Mouse (Mus musculus) layer of hippocampus, adult 2 months (tissue): ENCODE measurements around the gene Setd3. TPM values are rescaled to one million over a fixed set of nuclear protein-coding genes. Genes with fewer than 3 reads are reported as not detected.

Experiments used
- DNase-seq, 2 experiments: peaks; one replicate each; pipeline ENCODE4 v3.0.0; 2022; ENCODE audit warnings: low spot score in 2 of 2
- H3K27ac ChIP-seq: fragments of 200-600 bp; 2 replicates; pipeline ENCODE4 v1.8.1; 2022
- H3K4me3 ChIP-seq: fragments of 200-600 bp; 2 replicates; pipeline ENCODE4 v1.8.1; 2022; ENCODE audit warnings: mild to moderate bottlenecking
- CTCF ChIP-seq: fragments of 200-600 bp; conservative IDR thresholded peaks from 2 replicates; pipeline ENCODE4 v1.8.1; 2022; ENCODE audit warnings: antibody characterized with exemption, mild to moderate bottlenecking, moderate library complexity
- total RNA-seq, 2 experiments: library from RNA; stranded (reverse); gene quantifications; 2 replicates each; pipeline ENCODE4 v1.2.3; 2021

Setd3 gene
- total RNA-seq, 2 experiments from 2014 or later: 148 to 154 TPM

DNA sequence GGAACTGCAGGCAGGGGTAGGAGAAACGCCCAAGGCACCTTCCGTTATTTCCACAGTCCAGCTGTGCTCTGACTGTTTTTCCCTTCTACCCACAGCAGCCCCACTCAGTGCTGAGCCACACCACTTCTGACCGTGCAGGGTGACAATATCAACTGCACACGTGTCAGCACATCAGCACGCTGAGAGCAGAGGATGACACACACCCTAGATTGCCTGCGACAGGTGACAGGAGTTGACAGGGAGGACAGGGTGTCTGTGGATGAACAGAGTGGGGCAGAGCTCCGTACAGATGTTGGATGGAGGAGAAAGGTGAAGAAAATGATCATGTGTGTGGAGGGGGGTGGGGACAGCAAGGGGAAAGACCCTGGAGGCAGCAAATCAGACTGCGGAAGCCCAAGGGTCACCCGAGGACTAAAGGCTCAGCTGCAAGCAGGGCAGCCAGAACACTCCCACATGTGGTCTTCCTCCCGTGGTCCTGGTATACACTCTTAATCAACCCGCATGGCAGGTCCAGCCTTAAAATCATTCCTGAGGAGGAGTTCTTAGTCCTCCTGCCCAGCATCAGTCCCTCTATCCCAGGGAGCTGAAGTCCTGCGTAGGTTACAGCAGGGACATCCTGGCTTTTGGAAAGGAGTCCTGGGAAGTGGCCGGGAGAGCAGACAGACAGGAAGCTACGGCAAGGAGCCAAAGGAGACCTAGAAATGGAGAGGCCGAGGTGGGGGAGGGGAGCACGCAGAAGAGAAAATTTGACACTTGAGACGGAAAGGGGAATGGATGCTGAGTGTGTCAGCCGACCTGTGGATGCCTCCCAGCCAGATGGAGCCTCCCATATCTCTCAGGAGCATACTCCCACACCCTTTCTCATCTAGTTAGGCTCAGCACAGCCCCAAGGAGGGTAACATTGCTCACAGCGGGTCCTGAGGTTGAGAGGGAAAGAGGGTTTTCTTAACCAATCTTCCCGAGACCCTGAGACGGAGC is 108.1 kb downstream of the Setd3 start:
- Histone ChIP-seq H3K4me3 (no peak overlapping the region), H3K27ac (peak overlapping the region; percentile 81)
- no peak for DNase-seq
- no peak for TF ChIP-seq CTCF

DNA sequence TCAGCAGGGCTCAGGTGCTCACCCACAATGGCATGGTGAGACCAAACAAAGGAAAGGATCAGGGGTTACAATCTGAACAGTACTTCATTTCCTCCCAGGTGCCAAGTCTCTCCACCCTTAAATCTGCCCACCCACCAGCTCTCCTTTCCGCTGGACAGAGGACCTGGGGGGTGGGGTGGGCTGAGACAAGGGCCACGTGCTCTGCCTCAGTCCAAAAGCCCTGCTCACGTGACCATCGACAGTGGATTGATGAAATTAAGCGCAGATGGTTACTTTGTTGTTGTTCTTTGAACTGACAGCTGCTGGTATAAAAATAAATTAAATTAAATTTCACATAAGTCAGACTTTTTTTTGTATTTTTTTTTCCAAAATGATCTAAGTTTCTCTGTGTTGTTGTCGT is 109.6 kb downstream of the Setd3 start:
- TF ChIP-seq CTCF: no peak
- Histone ChIP-seq H3K4me3 (no peak overlapping the region), H3K27ac (peak overlapping the region; percentile 81)
- DNase-seq: peak in 1 of 2 experiments; percentile 37

DNA sequence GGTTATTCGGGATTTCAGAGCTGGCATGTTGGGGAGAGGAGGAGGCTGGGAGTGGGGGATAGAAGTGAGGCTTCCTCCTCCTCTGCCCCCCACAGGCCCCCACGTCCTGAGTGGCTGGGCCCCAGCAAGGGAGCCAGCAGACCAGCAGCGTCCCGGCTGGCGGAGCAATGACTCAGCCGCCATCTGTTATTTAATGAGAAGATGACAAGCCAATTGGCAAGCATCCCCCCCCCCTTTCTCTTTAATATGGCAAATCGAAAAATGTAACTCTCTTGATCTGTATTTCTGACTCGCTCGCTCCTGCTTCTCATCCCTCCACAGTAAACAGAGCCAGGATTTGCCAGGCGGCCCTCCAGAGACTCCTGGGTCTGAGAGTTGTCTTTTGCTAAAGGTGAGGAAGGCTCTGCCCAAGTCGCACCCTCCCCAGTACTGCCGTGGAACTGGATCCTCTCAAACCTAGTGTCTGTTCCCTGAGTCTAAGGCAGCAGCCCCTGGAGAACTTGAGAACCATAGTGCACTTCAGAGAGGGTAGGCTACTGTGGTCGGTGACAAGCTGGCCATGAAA is 111.2 kb downstream of the Setd3 start:
- peak overlapping the region; percentile 88 for H3K27ac ChIP-seq
- no peak for TF ChIP-seq CTCF
- H3K4me3 ChIP-seq: no peak overlapping the region
- peak; percentile 53 to 63 for DNase-seq

DNA sequence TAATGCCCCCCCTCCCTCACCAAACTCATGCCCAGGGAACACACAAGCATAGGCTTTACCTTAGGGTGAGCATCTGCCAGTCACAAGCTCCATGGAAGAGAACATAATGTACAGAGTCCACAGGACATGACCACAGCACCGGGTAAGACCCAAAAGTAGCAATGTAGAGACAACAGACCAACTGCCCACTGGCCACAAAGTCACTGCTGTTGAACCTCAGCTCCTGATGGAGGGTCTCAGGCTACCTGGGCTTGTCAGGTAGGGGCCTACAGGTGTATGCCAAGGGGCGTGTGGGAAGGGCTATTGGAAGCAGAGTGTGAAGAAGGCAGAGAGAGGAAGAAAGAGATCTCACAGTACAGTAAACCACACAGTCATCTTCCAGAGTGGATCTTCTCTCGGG is 111.9 kb downstream of the Setd3 start:
- TF ChIP-seq CTCF: no peak
- H3K27ac ChIP-seq: peak overlapping the region; percentile 88

DNA sequence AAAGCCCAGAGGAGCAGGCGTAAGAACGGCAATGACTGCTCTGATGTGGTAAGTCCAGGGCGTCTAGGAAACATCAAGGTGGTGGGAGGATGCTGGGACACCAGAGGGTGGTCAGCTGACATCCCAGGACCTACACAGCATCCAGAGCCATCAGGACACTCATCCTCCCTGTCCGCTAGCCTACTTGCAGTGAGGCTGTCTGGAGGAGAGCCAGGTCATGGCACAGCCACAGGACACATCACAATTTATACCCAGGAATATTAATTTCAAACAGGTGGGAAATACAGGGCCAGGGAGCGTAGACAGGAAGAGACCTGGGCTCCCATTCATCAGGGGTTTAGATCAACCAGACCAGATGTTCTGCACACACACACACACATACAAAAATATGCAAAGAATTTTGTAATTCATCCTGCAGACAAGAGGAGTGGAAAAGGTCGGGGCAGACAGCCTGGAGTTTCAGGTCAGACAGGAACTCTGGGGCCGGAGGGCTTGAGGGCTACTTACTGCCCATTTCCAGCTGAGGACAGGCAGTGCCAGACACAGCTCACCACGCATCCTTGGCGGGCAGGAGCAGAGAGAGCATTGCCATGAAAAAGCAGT is 114.6 kb downstream of the Setd3 start:
- no peak for TF ChIP-seq CTCF
- Histone ChIP-seq H3K27ac (no peak overlapping the region), H3K4me3 (no peak overlapping the region)
- no peak for DNase-seq

More for the DNA sequence above, 111.9 kb downstream of the Setd3 start:
- DNase-seq: no peak
- no peak overlapping the region for H3K4me3 ChIP-seq

DNA sequence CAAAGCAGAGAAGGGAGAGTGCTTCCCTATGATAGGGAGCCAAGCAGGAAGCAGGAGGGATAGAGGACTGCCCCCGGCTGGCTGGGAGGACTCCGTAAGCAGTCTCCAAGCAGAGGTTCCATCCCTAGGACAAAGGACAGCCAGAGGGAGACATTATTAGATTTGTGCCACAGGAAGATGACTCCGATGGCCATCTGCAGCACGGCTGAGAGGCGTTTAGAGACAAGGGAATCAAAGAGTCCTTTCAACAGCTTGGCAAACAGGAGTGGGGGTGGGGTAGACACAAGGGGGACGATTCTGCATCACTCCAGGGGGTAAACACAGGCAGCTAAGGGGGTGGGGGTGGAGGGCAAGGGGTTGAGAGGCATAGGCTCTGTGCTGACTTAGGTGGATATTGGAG is 115.1 kb downstream of the Setd3 start:
- TF ChIP-seq CTCF: no peak
- no peak for DNase-seq
- H3K27ac ChIP-seq: no peak overlapping the region

DNA sequence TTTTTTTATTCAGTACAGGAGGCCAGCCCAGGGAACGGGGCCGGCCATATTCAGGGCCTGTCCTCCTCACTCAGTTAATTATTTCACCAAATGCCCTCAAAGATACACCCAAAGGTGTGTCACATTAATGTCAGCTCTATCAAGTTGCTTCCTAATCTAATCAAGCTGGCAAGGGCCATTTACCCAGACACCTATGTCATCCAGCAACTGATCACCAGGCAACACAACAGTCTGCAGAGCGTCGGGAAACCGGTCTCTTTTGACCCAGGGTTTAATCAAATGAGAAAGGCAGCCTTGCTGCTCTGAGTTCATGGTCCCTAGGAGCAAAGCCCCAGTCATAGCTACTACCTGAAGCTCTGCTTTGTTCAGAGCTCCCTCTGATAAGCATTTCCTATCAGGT is 117.0 kb downstream of the Setd3 start:
- no peak for TF ChIP-seq CTCF
- Histone ChIP-seq H3K27ac (no peak overlapping the region), H3K4me3 (no peak overlapping the region)
- no peak for DNase-seq

More for the DNA sequence above, 115.1 kb downstream of the Setd3 start:
- H3K4me3 ChIP-seq: no peak overlapping the region

DNA sequence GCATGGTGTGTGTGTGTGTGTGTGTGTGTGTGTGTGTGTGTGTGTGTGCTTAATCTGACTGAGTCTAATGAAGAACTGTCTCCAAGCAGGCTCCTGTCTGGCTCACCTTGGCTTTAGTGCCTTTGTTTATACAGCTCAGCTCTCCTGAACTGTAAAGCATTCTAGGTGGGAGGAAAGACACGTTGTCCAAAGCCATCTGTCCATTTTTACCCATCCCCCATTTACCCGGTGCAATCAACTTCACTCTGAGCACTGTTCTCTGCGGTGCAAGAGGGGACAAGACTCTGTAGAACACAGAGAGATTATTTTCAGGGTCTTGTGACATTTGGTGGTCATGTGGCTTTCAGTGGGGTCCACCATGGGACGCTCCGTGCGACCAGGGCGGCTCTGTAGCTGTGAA is 117.5 kb downstream of the Setd3 start:
- Histone ChIP-seq H3K27ac (no peak overlapping the region), H3K4me3 (no peak overlapping the region)
- no peak for TF ChIP-seq CTCF
- DNase-seq: no peak

Other genes with a start within 250 kb of the Setd3 start
- 100 to 1,000 TPM; 144 to 145 TPM for gene Bcl11b, start 175.7 kb downstream of the Setd3 start, total RNA-seq
- gene Ccnk, start 265 bp upstream of the Setd3 start, total RNA-seq: 10 to 100 TPM; 29.6 to 30.8 TPM
- gene Ccdc85c, start 96.1 kb upstream of the Setd3 start, total RNA-seq: 10 to 100 TPM; 68.4 to 68.5 TPM
- 1 to 10 TPM; 5.1 to 6.4 TPM for gene Hhipl1, start 127.0 kb upstream of the Setd3 start, total RNA-seq
- gene Cyp46a1, start 155.1 kb upstream of the Setd3 start, total RNA-seq: 100 to 1,000 TPM; 169 TPM
- gene Eml1, start 191.6 kb upstream of the Setd3 start, total RNA-seq: 10 to 100 TPM; 46.6 to 47.4 TPM